Mouse (Mus musculus): Measurements from ENCODE around the gene Tmem50b. TPM values are rescaled to one million over a fixed set of nuclear protein-coding genes. Genes with fewer than 3 reads are reported as not detected.
A peak's percentile ranks its signal among the peaks of the same experiment; 100 is the strongest.

The Tmem50b gene
- polyA plus RNA-seq, 1 experiment from 2014 or later: 41.6 TPM

GRCm38 (mm10) chr16:91571105-91571504 is 26.5 kb downstream of the Tmem50b start:
- no peak for ATAC-seq (replicated peaks; ENCODE audit: insufficient number of reproducible peaks, low FRiP score, low TSS enrichment, low read depth)
- Histone ChIP-seq H3K36me3 (replicated peaks; ENCODE audit: control insufficient read depth, insufficient read depth, low read depth, low read length) (no peaks in the 10 kb centered on the region), H3K9me3 (replicated peaks; ENCODE audit: control insufficient read depth, low read length) (no peaks in the 10 kb centered on the region), H3K4me3 (ENCODE audit: low read depth, low read length) (no peak overlapping the region), H3K9ac (replicated peaks; ENCODE audit: low read length) (no peak overlapping the region), H3K27ac (replicated peaks; ENCODE audit: low read depth, low read length) (no peak overlapping the region), H3K4me2 (ENCODE audit: low read depth, low read length) (no peak overlapping the region), H3K4me1 (ENCODE audit: control insufficient read depth, insufficient read depth, low read length) (no peaks in the 10 kb centered on the region), H3K27me3 (ENCODE audit: control insufficient read depth, insufficient read depth, low read length) (no peaks in the 10 kb centered on the region)
- 70% methylated on average over 3 of the region's 3 CpGs for WGBS
- no peak for DNase-seq (ENCODE audit: low spot score)

GRCm38 (mm10) chr16:91568960-91569359 is 28.6 kb downstream of the Tmem50b start:
- no peak overlapping the region for H3K9ac ChIP-seq (replicated peaks; ENCODE audit: low read length)
- H3K27ac ChIP-seq (replicated peaks; ENCODE audit: low read depth, low read length): no peak overlapping the region
- H3K27me3 ChIP-seq (ENCODE audit: control insufficient read depth, insufficient read depth, low read length): no peaks in the 10 kb centered on the region
- ATAC-seq (replicated peaks; ENCODE audit: insufficient number of reproducible peaks, low FRiP score, low TSS enrichment, low read depth) (no peak), DNase-seq (ENCODE audit: low spot score) (no peak)
- no peaks in the 10 kb centered on the region for H3K4me1 ChIP-seq (ENCODE audit: control insufficient read depth, insufficient read depth, low read length)
- no peaks in the 10 kb centered on the region for H3K36me3 ChIP-seq (replicated peaks; ENCODE audit: control insufficient read depth, insufficient read depth, low read depth, low read length)
- H3K4me2 ChIP-seq (ENCODE audit: low read depth, low read length): no peak overlapping the region
- WGBS: 89% methylated on average over 10 of the region's 10 CpGs
- no peaks in the 10 kb centered on the region for H3K9me3 ChIP-seq (replicated peaks; ENCODE audit: control insufficient read depth, low read length)
- no peak overlapping the region for H3K4me3 ChIP-seq (ENCODE audit: low read depth, low read length)

GRCm38 (mm10) chr16:91566002-91566401 is 31.6 kb downstream of the Tmem50b start:
- H3K36me3 ChIP-seq (replicated peaks; ENCODE audit: control insufficient read depth, insufficient read depth, low read depth, low read length): no peaks in the 10 kb centered on the region
- no peak overlapping the region for H3K4me3 ChIP-seq (ENCODE audit: low read depth, low read length)
- H3K9ac ChIP-seq (replicated peaks; ENCODE audit: low read length): no peak overlapping the region
- DNase-seq (ENCODE audit: low spot score): no peak
- no peak overlapping the region for H3K27ac ChIP-seq (replicated peaks; ENCODE audit: low read depth, low read length)
- no peaks in the 10 kb centered on the region for H3K4me1 ChIP-seq (ENCODE audit: control insufficient read depth, insufficient read depth, low read length)
- no peak for ATAC-seq (replicated peaks; ENCODE audit: insufficient number of reproducible peaks, low FRiP score, low TSS enrichment, low read depth)
- H3K9me3 ChIP-seq (replicated peaks; ENCODE audit: control insufficient read depth, low read length): no peaks in the 10 kb centered on the region
- 89% methylated on average over 7 of the region's 7 CpGs for WGBS
- H3K4me2 ChIP-seq (ENCODE audit: low read depth, low read length): no peak overlapping the region
- no peaks in the 10 kb centered on the region for H3K27me3 ChIP-seq (ENCODE audit: control insufficient read depth, insufficient read depth, low read length)

GRCm38 (mm10) chr16:91565292-91565951 is 32.2 kb downstream of the Tmem50b start:
- H3K4me2 ChIP-seq (ENCODE audit: low read depth, low read length): no peak overlapping the region
- no peak overlapping the region for H3K27ac ChIP-seq (replicated peaks; ENCODE audit: low read depth, low read length)
- WGBS: 76% methylated on average over 9 of the region's 9 CpGs
- no peaks in the 10 kb centered on the region for H3K27me3 ChIP-seq (ENCODE audit: control insufficient read depth, insufficient read depth, low read length)
- ATAC-seq (replicated peaks; ENCODE audit: insufficient number of reproducible peaks, low FRiP score, low TSS enrichment, low read depth) (no peak), DNase-seq (ENCODE audit: low spot score) (no peak)
- H3K9ac ChIP-seq (replicated peaks; ENCODE audit: low read length): no peak overlapping the region
- H3K9me3 ChIP-seq (replicated peaks; ENCODE audit: control insufficient read depth, low read length): no peaks in the 10 kb centered on the region
- no peak overlapping the region for H3K4me3 ChIP-seq (ENCODE audit: low read depth, low read length)
- H3K36me3 ChIP-seq (replicated peaks; ENCODE audit: control insufficient read depth, insufficient read depth, low read depth, low read length): no peaks in the 10 kb centered on the region
- H3K4me1 ChIP-seq (ENCODE audit: control insufficient read depth, insufficient read depth, low read length): no peaks in the 10 kb centered on the region

GRCm38 (mm10) chr16:91564580-91565291 is 32.9 kb downstream of the Tmem50b start:
- H3K36me3 ChIP-seq (replicated peaks; ENCODE audit: control insufficient read depth, insufficient read depth, low read depth, low read length): no peaks in the 10 kb centered on the region
- no peak for ATAC-seq (replicated peaks; ENCODE audit: insufficient number of reproducible peaks, low FRiP score, low TSS enrichment, low read depth)
- WGBS: 84% methylated on average over 4 of the region's 4 CpGs

GRCm38 (mm10) chr16:91561541-91562457 is 35.8 kb downstream of the Tmem50b start:
- DNase-seq (ENCODE audit: low spot score) (no peak), ATAC-seq (replicated peaks; ENCODE audit: insufficient number of reproducible peaks, low FRiP score, low TSS enrichment, low read depth) (no peak)
- no peaks in the 10 kb centered on the region for H3K36me3 ChIP-seq (replicated peaks; ENCODE audit: control insufficient read depth, insufficient read depth, low read depth, low read length)
- H3K4me1 ChIP-seq (ENCODE audit: control insufficient read depth, insufficient read depth, low read length): no peaks in the 10 kb centered on the region
- WGBS: 72% methylated on average over 38 of the region's 38 CpGs
- H3K4me2 ChIP-seq (ENCODE audit: low read depth, low read length): 0 out of 2 replicates have a peak overlapping the region, but pooled peaks have one; percentile 15
- no peaks in the 10 kb centered on the region for H3K27me3 ChIP-seq (ENCODE audit: control insufficient read depth, insufficient read depth, low read length)
- no peaks in the 10 kb centered on the region for H3K9me3 ChIP-seq (replicated peaks; ENCODE audit: control insufficient read depth, low read length)
- H3K27ac ChIP-seq (replicated peaks; ENCODE audit: low read depth, low read length): no peak overlapping the region
- no peak overlapping the region for H3K4me3 ChIP-seq (ENCODE audit: low read depth, low read length)
- H3K9ac ChIP-seq (replicated peaks; ENCODE audit: low read length): no peak overlapping the region

More at GRCm38 (mm10) chr16:91564580-91565291, 32.9 kb downstream of the Tmem50b start:
- Histone ChIP-seq H3K9me3 (replicated peaks; ENCODE audit: control insufficient read depth, low read length) (no peaks in the 10 kb centered on the region), H3K27me3 (ENCODE audit: control insufficient read depth, insufficient read depth, low read length) (no peaks in the 10 kb centered on the region), H3K4me2 (ENCODE audit: low read depth, low read length) (no peak overlapping the region), H3K4me3 (ENCODE audit: low read depth, low read length) (no peak overlapping the region), H3K4me1 (ENCODE audit: control insufficient read depth, insufficient read depth, low read length) (no peaks in the 10 kb centered on the region), H3K27ac (replicated peaks; ENCODE audit: low read depth, low read length) (no peak overlapping the region), H3K9ac (replicated peaks; ENCODE audit: low read length) (no peak overlapping the region)
- DNase-seq (ENCODE audit: low spot score): no peak

- no peak for ATAC-seq (replicated peaks; ENCODE audit: insufficient number of reproducible peaks, low FRiP score, low TSS enrichment, low read depth)
- no peaks in the 10 kb centered on the region for H3K36me3 ChIP-seq (replicated peaks; ENCODE audit: control insufficient read depth, insufficient read depth, low read depth, low read length)
- 53% methylated on average over 9 of the region's 9 CpGs for WGBS
- H3K9me3 ChIP-seq (replicated peaks; ENCODE audit: control insufficient read depth, low read length): no peaks in the 10 kb centered on the region
- DNase-seq (ENCODE audit: low spot score): no peak
- no peaks in the 10 kb centered on the region for H3K4me1 ChIP-seq (ENCODE audit: control insufficient read depth, insufficient read depth, low read length)
- no peak overlapping the region for H3K4me3 ChIP-seq (ENCODE audit: low read depth, low read length)
- H3K27me3 ChIP-seq (ENCODE audit: control insufficient read depth, insufficient read depth, low read length): no peaks in the 10 kb centered on the region
- H3K27ac ChIP-seq (replicated peaks; ENCODE audit: low read depth, low read length): no peak overlapping the region
- 0 out of 2 replicates have a peak overlapping the region, but pooled peaks have one; percentile 15 for H3K4me2 ChIP-seq (ENCODE audit: low read depth, low read length)
- no peak overlapping the region for H3K9ac ChIP-seq (replicated peaks; ENCODE audit: low read length)
Measured at GRCm38 (mm10) chr16:91561099-91561498, 36.5 kb downstream of the Tmem50b start.

Measured in embryonic facial prominence, embryonic 11.5 days (tissue).